Mouse (Mus musculus) myocyte (in vitro differentiated cells): ENCODE results near the gene Dennd5b.

Source experiments
- E2F4 ChIP-seq: IDR thresholded peaks from one replicate; pipeline ENCODE4 v1.6.1; 2011; ENCODE audit warnings: mild to moderate bottlenecking, control low read depth, moderate library complexity; ENCODE audit not compliant: insufficient read depth
- POLR2A ChIP-seq: IDR thresholded peaks from one replicate; pipeline ENCODE4 v1.6.1; 2011; ENCODE audit warnings: low read depth, mild to moderate bottlenecking, control low read depth, moderate library complexity; ENCODE audit not compliant: insufficient read length
- TCF12 ChIP-seq: IDR thresholded peaks from one replicate; pipeline ENCODE4 v1.6.1; 2011; ENCODE audit warnings: mild to moderate bottlenecking, control low read depth; ENCODE audit not compliant: poor library complexity, insufficient read depth, severe bottlenecking
- TCF3 ChIP-seq: IDR thresholded peaks from one replicate; pipeline ENCODE4 v1.6.1; 2011; ENCODE audit warnings: low read depth, control low read depth; ENCODE audit not compliant: insufficient read length

- TF ChIP-seq POLR2A (no peak), TCF12 (no peak), E2F4 (no peak), TCF3 (no peak)
These were observed 9.1 kb downstream of the Dennd5b start for GRCm38 (mm10) chr6:149092406-149092805.
